Mouse (Mus musculus) C2C12 (cell line): ENCODE measurements around the gene Shisa7. TPM values are rescaled to one million over a fixed set of nuclear protein-coding genes. Genes with fewer than 3 reads are reported as not detected.

ENCODE experiments used
- H3K27me3 ChIP-seq: one replicate; pipeline ENCODE4 v1.6.1; 2011; ENCODE audit not compliant: control insufficient read depth, insufficient read depth, insufficient read length
- H3K36me3 ChIP-seq: one replicate; pipeline ENCODE4 v1.6.1; 2011; ENCODE audit not compliant: control insufficient read depth, insufficient read depth
- H3K4me3 ChIP-seq: one replicate; pipeline ENCODE4 v1.5.1; 2011; ENCODE audit warnings: mild to moderate bottlenecking, control low read depth; ENCODE audit not compliant: poor library complexity, insufficient read depth, severe bottlenecking
- H3K79me2 ChIP-seq: one replicate; pipeline ENCODE4 v1.6.1; 2011; ENCODE audit not compliant: control insufficient read depth, insufficient read depth
- H3K79me3 ChIP-seq: one replicate; pipeline ENCODE4 v1.6.1; 2011; ENCODE audit warnings: low read depth, control low read depth
- H3ac ChIP-seq: one replicate; pipeline ENCODE3; 2011; ENCODE audit warnings: low read depth; ENCODE audit not compliant: control insufficient read depth, insufficient read length
- CEBPB ChIP-seq: IDR thresholded peaks from one replicate; pipeline ENCODE4 v1.6.1; 2011; ENCODE audit warnings: low read depth, mild to moderate bottlenecking, control low read depth, moderate library complexity
- CTCF ChIP-seq: IDR thresholded peaks from one replicate; pipeline ENCODE4 v1.5.1; 2011; ENCODE audit not compliant: control insufficient read depth, insufficient read depth, insufficient read length
- FOSL1 ChIP-seq: IDR thresholded peaks from one replicate; pipeline ENCODE4 v1.8.0; 2011; ENCODE audit warnings: mild to moderate bottlenecking, low read length; ENCODE audit not compliant: poor library complexity, insufficient read depth, severe bottlenecking
- MAX ChIP-seq: IDR thresholded peaks from one replicate; pipeline ENCODE4 v1.6.1; 2011; ENCODE audit warnings: mild to moderate bottlenecking, control low read depth
- MYOD1 ChIP-seq: IDR thresholded peaks from one replicate; pipeline ENCODE4 v1.6.1; 2011; ENCODE audit warnings: low read depth; ENCODE audit not compliant: control insufficient read depth, insufficient read length
- MYOG ChIP-seq: IDR thresholded peaks from one replicate; pipeline ENCODE4 v1.6.1; 2011; ENCODE audit not compliant: control insufficient read depth, insufficient read length; ENCODE audit errors: extremely low read depth
- USF1 ChIP-seq: IDR thresholded peaks from one replicate; pipeline ENCODE4 v1.6.1; 2011; ENCODE audit warnings: low read depth, mild to moderate bottlenecking, control low read depth, moderate library complexity
- polyA plus RNA-seq: library from polyadenylated mRNA; unstranded; fragments of >200 nt; fragmentation: generic; extraction: Trizol; gene quantifications from one replicate; pipeline ENCODE4 v1.2.1, GENCODE M21; 2012; ENCODE audit warnings: missing spikeins

The Shisa7 gene
- polyA plus RNA-seq, 1 experiment, result not detected

DNA sequence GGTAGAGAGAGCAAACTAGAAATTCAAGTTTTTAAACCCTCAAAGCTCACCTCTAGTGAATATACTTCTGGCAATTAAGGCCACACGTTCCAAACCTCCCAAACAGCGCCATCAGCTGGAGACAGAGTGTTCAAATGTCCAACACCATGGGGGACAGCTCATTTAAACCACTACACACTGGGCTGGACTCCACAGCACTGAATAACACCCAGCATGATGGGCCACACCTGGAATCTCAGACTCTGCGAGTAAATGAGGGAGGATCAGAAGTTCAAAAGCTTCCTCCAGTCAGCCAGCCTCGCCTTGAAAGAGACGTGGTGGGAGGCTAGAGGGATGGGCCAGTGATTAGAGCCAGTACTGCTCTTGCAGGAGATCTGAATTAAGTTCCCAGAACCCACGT is 25.6 kb upstream of the Shisa7 start, which contains the start of gene Isoc2b:
TSS of gene Isoc2b (minus strand) at position 126 of the 400 bp plus-strand sequence.
- Histone ChIP-seq H3K79me2 (no peaks in the 10 kb centered on the region), H3ac (no peak within 1 kb of the TSS), H3K79me3 (no peaks in the 10 kb centered on the region), H3K36me3 (no peaks in the 10 kb centered on the region), H3K27me3 (no peaks in the 10 kb centered on the region), H3K4me3 (no peak within 1 kb of the TSS)
- no peak for TF ChIP-seq MYOG
- no peak for TF ChIP-seq FOSL1
- TF ChIP-seq CEBPB, result no peak
- no peak for TF ChIP-seq USF1
- TF ChIP-seq MAX, result no peak
- no peak for TF ChIP-seq MYOD1
- TF ChIP-seq CTCF, result no peak

DNA sequence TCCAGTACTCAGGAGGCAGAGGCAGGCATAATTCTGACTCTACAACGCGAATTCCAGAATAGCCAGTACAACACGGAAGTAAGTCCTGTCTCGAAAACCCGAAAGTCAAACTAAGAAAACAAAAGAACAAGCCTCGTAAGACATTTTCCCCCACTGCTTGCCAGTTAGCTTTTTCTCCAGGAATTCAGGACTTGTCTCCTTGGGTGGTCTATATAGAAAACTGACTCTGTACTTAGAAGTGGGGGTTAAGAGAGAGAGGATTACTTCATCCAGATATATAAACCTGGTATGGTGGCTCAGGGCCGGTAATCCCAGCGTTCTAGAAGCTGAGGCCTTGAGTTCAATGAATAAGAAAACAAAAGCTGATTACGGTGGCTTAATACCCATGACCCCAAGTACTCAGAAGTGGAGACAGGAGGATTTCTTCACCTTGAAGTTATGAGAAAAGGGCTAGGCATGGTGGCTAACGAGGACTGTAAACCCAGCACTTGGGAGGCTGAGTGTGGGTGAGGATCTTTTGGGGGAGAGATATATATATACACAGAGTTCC is 22.2 kb upstream of the Shisa7 start:
- no peak for TF ChIP-seq CEBPB
- no peak for TF ChIP-seq CTCF
- TF ChIP-seq FOSL1, result no peak
- no peak for TF ChIP-seq MYOG
- no peak for TF ChIP-seq MAX
- TF ChIP-seq MYOD1, result no peak
- no peak for TF ChIP-seq USF1
- H3K79me2 ChIP-seq, result no peaks in the 10 kb centered on the region
- H3K79me3 ChIP-seq, result no peaks in the 10 kb centered on the region
- H3ac ChIP-seq, result peak overlapping the region; percentile 80
- H3K4me3 ChIP-seq, result no peak overlapping the region
- no peaks in the 10 kb centered on the region for H3K36me3 ChIP-seq
- no peaks in the 10 kb centered on the region for H3K27me3 ChIP-seq

DNA sequence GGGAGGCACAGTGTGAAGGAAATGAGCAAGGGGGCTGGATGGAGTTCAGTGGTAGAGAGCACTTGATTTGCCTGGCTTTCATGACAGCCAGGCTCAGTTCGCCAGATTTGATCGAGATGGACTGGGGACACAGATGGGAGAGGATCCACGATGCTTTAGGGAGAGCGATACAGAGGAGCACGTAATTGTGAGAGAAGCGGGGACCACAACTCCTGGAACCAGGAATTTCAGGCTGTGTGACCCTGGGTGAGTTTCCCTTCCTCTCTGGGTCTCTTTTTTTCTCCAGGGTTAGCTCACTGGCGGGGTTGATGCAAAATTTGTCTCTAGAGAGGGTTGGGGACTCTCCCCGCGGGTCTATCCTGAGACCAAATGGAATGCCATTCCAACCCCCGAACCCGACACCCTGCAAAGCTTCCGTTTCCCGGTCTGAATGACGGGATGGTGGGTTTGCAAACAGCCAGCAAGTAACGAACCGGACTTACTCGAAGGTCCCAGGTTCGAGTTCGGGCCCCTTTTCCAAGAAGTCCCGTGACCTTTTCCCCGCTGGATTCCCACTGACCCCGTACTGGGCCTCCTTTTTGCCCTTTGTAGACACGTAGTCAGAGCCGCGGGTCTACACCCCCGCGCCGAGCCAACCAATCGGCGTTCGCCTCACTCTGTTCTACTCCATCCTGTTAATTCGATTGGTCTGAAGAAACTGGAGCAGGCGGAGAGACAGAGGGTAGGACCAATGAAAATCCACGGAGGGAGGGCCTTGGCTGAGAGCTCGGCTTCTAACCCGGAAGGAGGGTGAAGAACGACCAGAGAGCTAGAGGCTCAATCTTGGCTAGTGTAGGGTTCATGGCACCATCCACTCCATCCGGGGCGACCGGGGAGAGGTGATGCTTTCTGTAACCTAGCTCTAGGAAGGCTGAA is 21.3 kb upstream of the Shisa7 start:
- peak overlapping the region; percentile 18 for H3K4me3 ChIP-seq
- no peaks in the 10 kb centered on the region for H3K36me3 ChIP-seq
- TF ChIP-seq FOSL1, result no peak
- TF ChIP-seq CEBPB, result no peak
- TF ChIP-seq MYOG, result no peak
- TF ChIP-seq MYOD1, result no peak
- TF ChIP-seq MAX, result no peak
- no peak for TF ChIP-seq USF1
- H3ac ChIP-seq, result peak overlapping the region; percentile 80
- no peaks in the 10 kb centered on the region for H3K79me3 ChIP-seq
- no peaks in the 10 kb centered on the region for H3K79me2 ChIP-seq
- H3K27me3 ChIP-seq, result no peaks in the 10 kb centered on the region

DNA sequence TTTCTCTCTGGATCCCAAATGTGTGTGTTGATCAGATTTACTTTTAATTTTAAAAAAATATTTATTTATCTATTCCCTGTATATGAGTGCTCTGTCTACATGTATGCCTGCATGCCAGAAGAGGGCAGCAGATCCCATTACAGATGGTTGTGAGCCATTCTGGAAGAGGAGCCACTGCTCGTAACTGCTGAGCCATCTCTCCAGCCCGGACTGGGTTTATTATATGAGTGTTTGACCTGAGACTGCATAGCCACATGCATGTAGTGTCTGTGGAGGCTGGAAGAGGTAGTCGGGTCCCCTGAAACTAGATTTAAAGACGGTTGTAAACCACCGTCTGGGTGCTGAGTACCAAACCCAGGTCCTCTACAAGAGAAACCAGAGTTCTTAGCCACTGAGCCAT is 20.6 kb upstream of the Shisa7 start:
- TF ChIP-seq FOSL1 (no peak), MYOG (no peak), MAX (no peak), CEBPB (no peak), USF1 (no peak), CTCF (no peak), MYOD1 (no peak)
- no peaks in the 10 kb centered on the region for H3K27me3 ChIP-seq
- H3K79me2 ChIP-seq, result no peaks in the 10 kb centered on the region
- no peaks in the 10 kb centered on the region for H3K36me3 ChIP-seq
- H3ac ChIP-seq, result no peak overlapping the region
- H3K4me3 ChIP-seq, result no peak overlapping the region
- H3K79me3 ChIP-seq, result no peaks in the 10 kb centered on the region

DNA sequence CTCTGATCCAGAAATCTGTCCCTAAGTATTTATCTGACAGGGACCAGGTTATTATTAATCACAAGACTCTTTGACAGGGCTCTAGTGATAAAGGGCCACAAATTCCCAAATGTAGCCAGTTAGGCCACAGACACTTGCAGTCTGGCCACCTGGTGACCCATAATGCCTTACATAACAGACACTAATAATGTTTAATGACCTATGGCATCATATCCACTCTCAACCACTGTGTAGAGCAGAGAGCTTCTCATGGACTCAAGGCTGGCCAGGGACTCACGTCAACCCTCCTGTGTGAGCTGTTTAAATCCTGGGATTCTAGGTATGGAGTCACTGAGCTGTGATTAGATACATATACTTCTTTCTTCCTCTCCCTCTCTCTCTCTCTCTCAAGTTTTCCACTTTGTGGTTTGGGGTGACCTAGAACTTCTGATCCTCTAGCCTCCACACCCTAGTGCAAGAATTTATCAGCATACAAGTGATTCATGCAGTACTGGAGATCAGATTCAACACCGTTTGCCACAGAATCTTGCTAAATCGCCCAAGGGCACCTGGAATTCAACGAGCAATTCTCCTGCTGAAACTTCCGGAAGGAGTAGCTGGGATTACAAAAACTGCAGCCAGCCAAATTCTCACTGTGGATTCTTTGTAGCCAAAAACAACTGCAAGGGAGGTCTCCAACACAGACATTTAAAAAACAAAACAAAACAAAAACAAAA is 19.8 kb upstream of the Shisa7 start:
- no peak overlapping the region for H3K4me3 ChIP-seq
- no peak for TF ChIP-seq CEBPB
- no peak for TF ChIP-seq FOSL1
- TF ChIP-seq USF1, result no peak
- TF ChIP-seq CTCF, result no peak
- TF ChIP-seq MYOG, result no peak
- no peak for TF ChIP-seq MAX
- no peak for TF ChIP-seq MYOD1
- no peaks in the 10 kb centered on the region for H3K36me3 ChIP-seq
- peaks cover 5% of the 10 kb centered on the region for H3K27me3 ChIP-seq
- no peaks in the 10 kb centered on the region for H3K79me3 ChIP-seq
- H3K79me2 ChIP-seq, result no peaks in the 10 kb centered on the region
- no peak overlapping the region for H3ac ChIP-seq
